Mouse (Mus musculus) gastrocnemius, adult 2 months (tissue): ENCODE data around the gene Degs1. TPM values are rescaled to one million over a fixed set of nuclear protein-coding genes. Genes with fewer than 3 reads are reported as not detected.
A peak's percentile ranks its signal among the peaks of the same experiment; 100 is the strongest.
"Not testable (repeated sequence)": the region's sequence is repeated elsewhere in the genome, so short reads cannot be mapped to it uniquely, and the experiment has no call there.

Experiments
- DNase-seq: peaks from one replicate; pipeline ENCODE4 v3.0.0; 2022
- H3K27ac ChIP-seq: fragments of 200-600 bp; 2 replicates; pipeline ENCODE4 v1.8.1; 2022; ENCODE audit warnings: mild to moderate bottlenecking
- H3K4me3 ChIP-seq: fragments of 200-600 bp; 2 replicates; pipeline ENCODE4 v1.8.1; 2022; ENCODE audit warnings: mild to moderate bottlenecking, moderate library complexity
- CTCF ChIP-seq: fragments of 200-600 bp; IDR thresholded peaks from 2 replicates; pipeline ENCODE4 v1.8.1; 2022; ENCODE audit warnings: antibody characterized with exemption, mild to moderate bottlenecking, moderate library complexity
- intact Hi-C: fragments of 180-260 bp; cut with DNase I; formaldehyde crosslinking; loops from one replicate; pipeline ENCODE4 v1.15.1; 2025
- total RNA-seq, 2 experiments: library from RNA; stranded (reverse); gene quantifications; 2 replicates each; pipeline ENCODE4 v1.2.3; 2021

The Degs1 gene
- total RNA-seq, 2 experiments from 2014 or later, result 15.7 to 19.1 TPM

DNA sequence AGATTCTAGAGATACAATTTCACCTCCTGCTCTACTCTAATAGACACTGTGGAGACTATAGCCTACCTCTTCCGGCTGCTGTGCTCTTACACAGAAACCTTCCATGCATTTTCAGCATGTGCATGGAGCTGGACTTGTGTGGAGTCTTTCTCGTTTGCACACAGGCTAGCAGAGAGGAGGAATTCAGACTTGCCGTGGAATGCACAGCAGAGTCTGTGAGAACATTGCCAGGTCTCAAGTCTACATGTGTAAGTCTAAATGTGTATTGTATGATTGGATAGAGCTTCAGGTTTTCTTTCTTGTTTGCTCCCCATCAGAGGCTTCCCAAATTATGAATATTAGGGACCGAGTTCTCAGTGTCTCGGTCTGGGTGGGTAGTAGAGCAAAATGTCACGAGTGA lies 14.2 kb upstream of the Degs1 start:
- H3K27ac ChIP-seq, result no peak overlapping the region
- DNase-seq, result no peak
- H3K4me3 ChIP-seq, result no peak overlapping the region
- intact Hi-C loops, result no loop called here
- no peak for TF ChIP-seq CTCF

DNA sequence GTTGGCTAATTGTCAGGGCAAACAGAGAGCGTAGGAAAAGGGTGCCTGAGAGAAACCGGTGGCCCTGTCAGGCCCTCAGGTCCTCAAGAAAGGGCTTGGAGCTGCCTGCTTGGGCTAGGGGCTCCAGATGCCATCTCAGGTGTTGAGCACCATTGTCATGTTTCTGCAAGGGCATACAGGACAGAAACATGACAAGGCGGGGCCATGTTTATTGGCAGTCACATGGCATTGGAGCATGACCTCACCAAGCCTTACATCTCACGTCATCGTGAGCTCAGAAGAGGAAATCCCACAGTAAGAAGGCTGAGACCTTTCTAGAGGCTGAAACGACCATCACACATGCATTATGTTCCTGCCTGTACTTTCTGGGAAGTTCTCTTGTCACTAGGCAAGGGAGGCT lies 13.5 kb upstream of the Degs1 start:
- no peak for TF ChIP-seq CTCF
- H3K27ac ChIP-seq, result no peak overlapping the region
- intact Hi-C loops, result no loop called here
- H3K4me3 ChIP-seq, result no peak overlapping the region
- DNase-seq, result no peak

DNA sequence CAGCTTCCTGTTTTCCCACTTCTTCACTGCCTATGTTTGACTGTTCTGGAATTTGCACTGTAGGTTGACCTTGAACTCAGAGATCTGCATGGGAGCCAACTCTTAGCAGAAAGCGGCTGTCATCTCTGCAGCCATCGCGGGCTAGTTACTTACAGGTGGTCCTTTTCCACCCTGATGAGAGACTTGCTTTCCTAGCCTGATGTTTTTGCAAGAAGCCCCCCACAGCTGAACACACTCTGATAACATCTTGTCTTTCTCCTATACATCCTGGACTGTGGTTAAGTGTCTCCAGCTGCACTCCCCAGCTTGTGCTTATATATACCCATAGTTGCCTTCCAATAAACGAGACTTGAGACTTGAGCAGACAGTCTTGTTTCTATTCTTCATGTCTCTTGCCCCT lies 9.7 kb upstream of the Degs1 start:
- H3K4me3 ChIP-seq, result no peak overlapping the region
- TF ChIP-seq CTCF, result no peak
- no peak overlapping the region for H3K27ac ChIP-seq
- intact Hi-C loops, result no loop called here
- no peak for DNase-seq

DNA sequence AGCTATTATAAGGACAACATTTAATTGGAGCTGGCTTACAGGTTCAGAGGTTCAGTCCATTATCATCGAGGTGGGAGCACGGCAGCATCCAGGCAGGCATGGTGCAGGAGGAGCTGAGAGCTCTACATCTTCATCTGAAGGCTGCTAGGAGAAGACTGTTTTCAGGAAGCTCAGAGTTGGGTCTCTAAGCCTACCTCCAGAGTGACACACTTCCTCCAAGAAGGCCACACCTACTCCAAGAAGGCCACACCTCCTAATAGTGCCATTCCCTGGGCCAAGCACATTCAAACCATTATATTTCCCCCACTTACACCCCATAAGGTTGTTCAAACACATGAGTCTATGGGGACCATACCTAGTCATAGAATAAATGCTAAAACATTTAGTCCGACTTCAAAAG lies 8.1 kb upstream of the Degs1 start:
- H3K27ac ChIP-seq, intact Hi-C loops, H3K4me3 ChIP-seq, DNase-seq: not testable (repeated sequence)

DNA sequence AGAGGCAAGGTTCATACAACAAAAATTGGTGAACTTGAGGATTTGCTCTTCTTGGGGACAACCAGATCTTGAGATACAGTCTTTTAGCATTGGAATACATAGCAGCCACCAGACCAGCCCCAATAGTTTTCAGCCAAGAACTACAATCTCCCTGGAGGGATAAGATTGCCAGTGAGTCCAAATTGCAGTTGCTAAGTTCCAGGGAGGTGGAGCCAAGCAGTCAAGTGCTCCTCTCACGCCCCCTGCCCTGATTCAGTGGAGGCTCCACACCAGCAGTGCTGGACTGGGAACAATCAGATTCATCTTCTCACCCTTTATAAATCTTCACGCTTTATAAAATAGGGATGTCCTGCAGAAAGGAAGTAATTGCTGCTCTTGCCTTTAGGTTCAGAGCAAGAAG lies 7.2 kb upstream of the Degs1 start:
- no peak for TF ChIP-seq CTCF
- Histone ChIP-seq H3K27ac (no peak overlapping the region), H3K4me3 (no peak overlapping the region)
- intact Hi-C loops, result loop anchor here (10.0 kb wide), 2 partner anchors 55 to 1135 kb away; partner anchors contain the start of gene Fbxo28
- DNase-seq, result no peak

DNA sequence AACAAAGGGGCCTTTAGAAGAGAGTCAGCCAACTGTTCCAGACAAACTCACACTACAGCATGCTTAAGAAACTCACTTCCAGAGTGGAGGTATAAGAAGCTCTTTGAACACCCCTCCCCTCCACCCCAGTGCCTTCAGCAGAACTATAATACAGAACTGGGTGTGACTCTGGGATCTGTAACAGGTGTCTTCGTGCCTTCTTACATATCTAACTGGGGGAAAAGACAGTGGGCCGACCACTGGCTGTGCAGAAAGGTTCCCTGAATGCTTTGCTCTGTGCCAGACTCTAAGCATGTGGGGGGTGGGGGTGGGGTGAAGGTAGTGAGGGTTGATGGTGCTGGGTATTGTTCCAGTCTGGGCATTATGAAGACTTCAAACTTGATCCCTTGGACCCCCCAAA lies 6.0 kb upstream of the Degs1 start:
- no peak for DNase-seq
- no peak for TF ChIP-seq CTCF
- no peak overlapping the region for H3K4me3 ChIP-seq
- no peak overlapping the region for H3K27ac ChIP-seq
- intact Hi-C loops, result loop anchor here (10.0 kb wide), 2 partner anchors 56 to 1134 kb away; partner anchors contain the start of gene Fbxo28

DNA sequence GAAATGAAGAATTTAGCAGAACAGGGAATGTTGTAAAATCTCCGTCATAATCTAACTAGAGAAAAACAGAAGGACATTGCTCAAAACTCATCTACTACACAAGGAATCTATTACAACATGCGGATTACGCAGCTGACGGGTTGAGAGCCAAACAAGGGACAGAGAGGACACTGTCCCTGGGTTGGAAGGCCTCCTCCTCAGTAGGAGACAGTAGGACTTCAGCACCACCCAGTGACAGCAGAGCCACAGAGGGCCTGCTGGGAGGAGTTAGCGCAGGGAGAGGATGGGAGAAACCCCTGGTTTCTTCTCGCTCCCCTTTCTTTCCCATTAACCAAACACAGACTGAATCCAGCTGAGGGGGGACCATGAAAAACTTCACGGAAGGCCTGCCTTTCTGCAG lies 5.2 kb upstream of the Degs1 start:
- no peak for DNase-seq
- no peak overlapping the region for H3K4me3 ChIP-seq
- no peak overlapping the region for H3K27ac ChIP-seq
- no peak for TF ChIP-seq CTCF
- intact Hi-C loops, result loop anchor here (10.0 kb wide), 2 partner anchors 57 to 1133 kb away; partner anchors contain the start of gene Fbxo28

DNA sequence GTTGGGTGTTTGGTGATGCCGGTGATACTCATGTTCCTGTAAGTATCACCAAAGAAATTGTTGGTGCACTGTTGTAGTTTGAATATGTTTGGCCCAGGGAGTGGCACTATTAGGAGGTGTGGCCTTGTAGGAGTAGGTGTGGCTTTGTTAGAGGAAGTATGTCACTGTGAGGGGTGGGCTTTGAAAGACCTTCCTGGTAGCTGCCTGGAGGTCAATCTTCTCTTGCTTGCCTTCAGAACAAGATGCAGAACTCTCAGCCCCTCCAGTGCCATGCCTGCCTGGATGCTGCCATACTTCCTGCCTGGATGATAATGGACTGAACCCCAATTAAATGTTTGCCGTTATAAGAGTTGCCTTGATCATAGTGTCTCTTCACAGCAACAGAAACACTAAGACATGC lies 2.2 kb upstream of the Degs1 start:
- intact Hi-C loops, result loop anchor here (10.0 kb wide), 2 partner anchors 60 to 1130 kb away; partner anchors contain the start of gene Fbxo28
- DNase-seq, result no peak
- TF ChIP-seq CTCF, result no peak
- Histone ChIP-seq H3K27ac (no peak overlapping the region), H3K4me3 (no peak overlapping the region)

DNA sequence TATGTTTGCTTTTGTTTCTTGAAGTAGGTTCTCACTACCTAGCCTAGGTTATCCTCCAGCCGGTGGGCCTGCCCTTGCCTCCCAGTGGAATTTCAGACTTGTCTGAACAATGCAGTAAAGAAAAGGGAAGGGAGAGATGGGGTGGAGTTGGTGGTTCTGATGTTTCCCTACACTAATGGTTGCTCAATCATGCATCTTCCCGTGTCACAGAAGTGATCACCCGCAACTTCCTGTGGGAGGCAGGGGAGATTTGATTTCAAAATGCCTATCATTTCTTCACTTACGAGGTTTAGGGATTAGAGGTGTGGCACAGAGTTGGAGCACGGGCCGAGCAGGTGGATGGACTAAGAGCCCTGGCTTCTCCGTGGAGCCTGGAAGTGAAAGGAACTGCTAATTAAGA lies 627 bp upstream of the Degs1 start:
- DNase-seq, result no peak
- Histone ChIP-seq H3K4me3 (peak overlapping the region; percentile 98), H3K27ac (peak overlapping the region; percentile 94; the same call in 1 of the 2 replicates)
- intact Hi-C loops, result loop anchor here (10.0 kb wide), 2 partner anchors 62 to 1128 kb away; partner anchors contain the start of gene Fbxo28
- no peak for TF ChIP-seq CTCF

DNA sequence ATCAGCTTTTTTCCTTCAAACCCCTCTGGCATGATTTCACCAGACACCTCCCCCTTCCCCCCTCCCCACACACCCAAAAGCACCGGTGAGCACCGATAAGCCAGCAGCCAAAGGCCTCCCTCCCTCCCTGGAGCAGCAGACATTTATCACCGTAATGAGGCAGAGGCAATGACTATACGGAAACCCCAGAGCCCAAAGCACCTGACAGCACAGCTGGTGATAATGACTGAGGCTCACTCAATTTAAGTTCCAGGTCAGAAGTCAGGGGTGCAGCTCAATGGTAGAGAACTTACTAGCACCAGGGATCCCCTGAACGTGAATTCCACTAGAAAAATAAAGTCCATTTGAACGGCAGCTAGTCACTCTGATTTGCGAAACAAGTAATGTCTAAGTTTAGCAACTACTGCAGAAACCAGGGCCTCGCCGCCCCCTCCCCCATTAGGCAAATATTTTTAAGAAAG lies 1.3 kb downstream of the Degs1 start:
- intact Hi-C loops, result loop anchor here (10.0 kb wide), 2 partner anchors 64 to 1126 kb away; partner anchors contain the start of gene Fbxo28
- DNase-seq, result no peak
- no peak for TF ChIP-seq CTCF
- H3K4me3 ChIP-seq, result peak overlapping the region; percentile 98
- no peak overlapping the region for H3K27ac ChIP-seq

DNA sequence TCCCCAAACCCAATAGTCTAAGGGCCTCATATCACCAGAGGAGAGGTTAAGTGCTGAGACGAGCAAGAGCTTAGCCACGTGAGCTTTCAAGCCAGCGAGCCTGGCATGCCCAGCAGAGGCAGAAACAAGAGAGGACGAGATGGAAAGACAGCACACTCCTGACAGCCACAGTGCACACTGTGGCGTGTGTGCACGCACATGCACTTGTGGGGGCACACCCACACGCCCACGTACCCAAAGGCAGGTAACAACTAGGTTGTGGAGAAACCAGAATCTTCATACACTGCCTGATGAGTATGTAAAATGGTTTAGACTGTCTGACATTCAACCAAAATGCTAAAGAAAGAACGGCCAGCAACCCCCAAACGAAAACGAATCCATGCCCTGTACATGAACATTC lies 2.0 kb downstream of the Degs1 start:
- peak; percentile 26 for DNase-seq
- Histone ChIP-seq H3K27ac (no peak overlapping the region), H3K4me3 (no peak overlapping the region)
- no peak for TF ChIP-seq CTCF
- intact Hi-C loops, result loop anchor here (10.0 kb wide), 2 partner anchors 64 to 1126 kb away; partner anchors contain the start of gene Fbxo28

DNA sequence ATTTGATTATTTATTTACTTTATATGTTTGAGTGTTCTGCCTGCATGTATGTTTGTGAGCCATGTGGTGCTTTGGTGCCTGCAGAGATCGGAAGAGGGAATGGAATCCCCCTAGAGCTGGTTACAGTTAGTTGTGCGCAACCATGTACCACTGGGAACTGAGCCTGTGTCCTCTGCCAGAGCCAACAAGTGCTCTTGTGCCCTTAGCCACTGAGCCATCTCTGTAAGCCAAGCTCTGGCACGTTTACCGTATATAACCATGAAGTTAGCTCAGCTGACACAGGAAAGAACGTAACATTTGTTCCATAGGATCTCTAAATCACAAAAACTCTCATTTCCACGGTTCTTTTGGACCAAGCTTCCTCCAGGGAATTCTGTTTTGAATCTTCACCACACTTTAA lies 2.6 kb downstream of the Degs1 start:
- H3K4me3 ChIP-seq, result no peak overlapping the region
- H3K27ac ChIP-seq, result no peak overlapping the region
- intact Hi-C loops, result loop anchor here (10.0 kb wide), 2 partner anchors 65 to 1125 kb away; partner anchors contain the start of gene Fbxo28
- peak; percentile 27 for DNase-seq
- TF ChIP-seq CTCF, result no peak

DNA sequence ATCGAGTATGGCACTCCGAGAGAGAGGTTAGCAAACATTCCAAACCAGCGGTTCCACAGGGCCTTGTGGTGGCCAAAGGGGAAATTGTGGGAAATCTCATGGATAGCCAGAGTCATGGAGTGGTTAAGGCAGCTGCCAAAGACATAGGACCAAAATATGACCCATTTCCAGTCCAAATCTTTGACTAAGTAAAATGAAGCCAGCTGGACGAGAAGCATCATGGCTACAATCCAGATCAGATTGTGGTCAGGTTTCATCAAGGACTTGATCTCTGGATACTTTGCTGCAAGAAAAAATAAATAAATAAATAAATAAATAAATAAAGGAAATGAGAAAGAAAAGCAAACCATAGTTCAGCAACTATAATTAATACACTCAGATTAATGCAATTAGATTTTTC lies 3.2 kb downstream of the Degs1 start:
- no peak for DNase-seq
- no peak overlapping the region for H3K4me3 ChIP-seq
- no peak for TF ChIP-seq CTCF
- intact Hi-C loops, result no loop called here
- no peak overlapping the region for H3K27ac ChIP-seq

DNA sequence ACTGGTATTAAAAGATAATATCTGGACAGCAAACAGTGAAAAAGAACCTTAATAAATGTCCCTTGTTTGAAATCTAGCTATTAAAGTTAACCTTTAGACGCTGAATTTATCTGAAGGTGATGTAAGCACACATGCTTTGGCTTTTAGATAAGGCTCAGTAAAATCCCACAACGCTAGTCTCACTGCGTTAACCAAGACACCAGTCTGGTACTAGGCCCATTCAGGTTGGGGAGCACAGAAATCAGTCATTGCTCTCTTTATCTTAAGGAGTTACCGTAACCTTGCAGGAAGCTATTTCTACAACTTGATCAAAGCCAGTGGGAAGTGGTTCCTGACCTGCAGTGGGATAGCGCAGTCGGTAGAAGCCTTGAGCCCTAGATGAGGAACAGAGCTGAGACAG lies 7.5 kb downstream of the Degs1 start:
- intact Hi-C loops, result no loop called here
- no peak for TF ChIP-seq CTCF
- H3K4me3 ChIP-seq, result no peak overlapping the region
- no peak overlapping the region for H3K27ac ChIP-seq
- DNase-seq, result no peak
